Mouse (Mus musculus) ES-E14 (cell line): Measurements from ENCODE around the gene Gps2. TPM values are rescaled to one million over a fixed set of nuclear protein-coding genes. Genes with fewer than 3 reads are reported as not detected.

Source experiments
- DNase-seq: peaks from one replicate; pipeline ENCODE4 v3.0.0-alpha.2; 2013; ENCODE audit warnings: low read depth, low spot score
- H3K27ac ChIP-seq: 2 replicates; pipeline ENCODE4 v1.5.1; 2012; ENCODE audit warnings: low read depth, mild to moderate bottlenecking, low read length, moderate library complexity, mixed read lengths; ENCODE audit not compliant: poor library complexity, insufficient read depth, severe bottlenecking
- H3K36me3 ChIP-seq: 2 replicates; pipeline ENCODE4 v1.6.1; 2012; ENCODE audit warnings: mild to moderate bottlenecking, low read length, moderate library complexity, mixed read lengths; ENCODE audit not compliant: control insufficient read depth, poor library complexity, insufficient read depth, severe bottlenecking
- H3K4me1 ChIP-seq, 2 experiments: fragments of 150-350 bp in 1 of 2; sonication (generic) in 1 of 2; 2 replicates each; pipeline ENCODE4 v1.6.1; 2012; ENCODE audit warnings: low read length in 2 of 2, mild to moderate bottlenecking in 1 of 2, mixed read lengths in 1 of 2; ENCODE audit not compliant: control insufficient read depth in 2 of 2, insufficient read depth in 2 of 2, poor library complexity in 1 of 2
- H3K4me3 ChIP-seq, 2 experiments: fragments of 150-350 bp in 1 of 2; sonication (generic) in 1 of 2; 2 replicates each; pipeline ENCODE4 v1.5.1; 2012; ENCODE audit warnings: low read length in 2 of 2, low read depth in 1 of 2, mild to moderate bottlenecking in 1 of 2, mixed read lengths in 1 of 2; ENCODE audit not compliant: insufficient read depth in 1 of 2, poor library complexity in 1 of 2, severe bottlenecking in 1 of 2
- H3K9ac ChIP-seq: 2 replicates; pipeline ENCODE4 v1.6.1; 2012; ENCODE audit warnings: low read depth, mild to moderate bottlenecking, low read length, mixed read lengths; ENCODE audit not compliant: poor library complexity, insufficient read depth, severe bottlenecking
- H3K9me3 ChIP-seq: fragments of 150-350 bp; sonication (generic); 2 replicates; pipeline ENCODE4 v1.6.1; 2012; ENCODE audit warnings: low read depth, mild to moderate bottlenecking, low read length; ENCODE audit not compliant: control insufficient read depth, insufficient read depth
- CHD2 ChIP-seq: IDR thresholded peaks from 2 replicates; pipeline ENCODE4 v1.6.1; 2014; ENCODE audit warnings: mild to moderate bottlenecking, low read depth, low read length, inconsistent platforms
- HCFC1 ChIP-seq: IDR thresholded peaks from 2 replicates; pipeline ENCODE4 v1.6.1; 2012; ENCODE audit warnings: low read length, inconsistent platforms, borderline replicate concordance; ENCODE audit not compliant: insufficient read depth
- MAFK ChIP-seq: IDR thresholded peaks from 2 replicates; pipeline ENCODE4 v1.6.1; 2014; ENCODE audit warnings: mild to moderate bottlenecking, low read depth, low read length, inconsistent platforms; ENCODE audit not compliant: insufficient read depth
- ZC3H11A ChIP-seq: IDR thresholded peaks from 2 replicates; pipeline ENCODE4 v1.6.1; 2012; ENCODE audit warnings: low read depth, mild to moderate bottlenecking, inconsistent platforms, low read length, borderline replicate concordance
- ZNF384 ChIP-seq: IDR thresholded peaks from 2 replicates; pipeline ENCODE4 v1.6.1; 2012; ENCODE audit warnings: low read depth, low read length, inconsistent platforms
- in situ Hi-C, 2 experiments: fragments of 600-800 bp; cut with MboI; formaldehyde crosslinking; loops; one replicate each; pipeline ENCODE4 v1.15.1; 2025; ENCODE audit warnings: low sequenced_read_pairs in 2 of 2, inconsistent platforms in 1 of 2; ENCODE audit not compliant: unreplicated experiment in 2 of 2
- total RNA-seq: library from RNA; depleted of rRNA; stranded (reverse); fragments of 300-350 nt; gene quantifications from 2 replicates; pipeline ENCODE4 v1.2.3, GENCODE M21; 2012

The Gps2 gene
- total RNA-seq, 1 experiment = 15.5 TPM

- Histone ChIP-seq H3K4me3 (no peak overlapping the region), H3K4me1 (peaks cover 2 to 10% of the 10 kb centered on the region in 2 experiments; a peak in 1 of 4 replicates), H3K9me3 (no peaks in the 10 kb centered on the region), H3K27ac (no peak overlapping the region), H3K36me3 (peaks cover 5% of the 10 kb centered on the region; the same call in 1 of the 2 replicates), H3K9ac (no peak overlapping the region)
- no peak for TF ChIP-seq MAFK
- TF ChIP-seq ZC3H11A = no peak
- no peak for TF ChIP-seq CHD2
- no peak for TF ChIP-seq HCFC1
- TF ChIP-seq ZNF384 = no peak
- in situ Hi-C loops = no loop called here
- peak; percentile 55 for DNase-seq
Measured at GRCm38 (mm10) chr11:69886907-69887635, 26.6 kb upstream of the Gps2 start.

DNA sequence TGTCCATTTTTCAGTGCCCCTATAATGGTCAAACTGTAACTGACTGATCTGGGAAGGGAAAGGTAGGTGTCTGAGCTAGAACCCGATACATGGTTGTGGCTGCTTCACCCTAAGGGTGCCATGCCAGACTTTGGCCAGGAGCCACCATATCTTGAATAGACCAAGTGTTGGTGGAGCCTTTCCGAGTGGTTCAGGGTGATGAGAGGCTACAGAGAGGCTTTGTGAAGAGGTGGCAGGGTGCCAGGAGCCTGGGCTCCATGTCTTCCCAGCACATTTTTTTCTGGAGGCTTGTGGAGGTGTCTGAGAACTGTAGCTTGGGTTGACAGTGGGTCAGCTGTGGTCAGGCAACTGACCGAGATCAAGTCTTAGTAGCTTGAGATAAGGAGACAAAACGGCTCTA is 22.2 kb upstream of the Gps2 start:
- TF ChIP-seq CHD2 (no peak), ZC3H11A (no peak)
- peaks cover 10 to 20% of the 10 kb centered on the region in 2 experiments; a peak in 3 of 4 replicates for H3K4me1 ChIP-seq
- in situ Hi-C loops = no loop called here
- no peak overlapping the region for H3K9ac ChIP-seq
- no peak for DNase-seq
- H3K36me3 ChIP-seq = no peaks in the 10 kb centered on the region
- H3K4me3 ChIP-seq = no peak overlapping the region
- H3K9me3 ChIP-seq = no peaks in the 10 kb centered on the region
- H3K27ac ChIP-seq = no peak overlapping the region

DNA sequence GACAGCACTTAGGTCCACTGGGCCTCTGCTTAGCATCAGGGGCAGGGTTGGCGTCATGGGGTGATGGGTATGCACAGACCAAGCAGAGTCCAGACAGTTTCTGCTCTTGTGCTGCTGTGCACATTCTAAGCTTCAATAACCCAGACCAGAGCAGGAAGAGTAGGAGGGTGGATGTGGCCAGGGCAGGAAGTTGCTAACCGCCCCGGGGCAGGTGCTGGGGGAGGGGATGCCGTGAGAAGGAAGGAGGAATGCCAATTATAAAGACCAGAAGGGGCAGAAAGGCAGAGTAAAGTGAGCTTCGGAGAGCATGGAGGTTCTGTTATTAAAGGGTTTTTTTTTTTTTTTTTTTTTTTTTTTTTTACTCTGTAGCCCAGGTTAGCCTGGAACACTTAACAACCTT is 19.0 kb upstream of the Gps2 start:
- DNase-seq = no peak
- Histone ChIP-seq H3K4me3 (peak overlapping the region in 1 of 2 experiments; percentile 55; a peak in 2 of 4 replicates), H3K27ac (peak overlapping the region; percentile 77; the same call in 1 of the 2 replicates), H3K36me3 (no peaks in the 10 kb centered on the region), H3K9ac (peak overlapping the region; percentile 44; the same call in 1 of the 2 replicates), H3K9me3 (no peaks in the 10 kb centered on the region), H3K4me1 (peaks cover 10 to 34% of the 10 kb centered on the region in 2 experiments; a peak in 3 of 4 replicates)
- TF ChIP-seq HCFC1 = no peak
- 0 out of 2 replicates have a peak, but pooled peaks have one; percentile 28 for TF ChIP-seq ZNF384
- TF ChIP-seq ZC3H11A = no peak
- in situ Hi-C loops = no loop called here

- TF ChIP-seq ZC3H11A (no peak), HCFC1 (no peak), MAFK (no peak), CHD2 (no peak), ZNF384 (no peak)
- in situ Hi-C loops = no loop called here
- peak within 1 kb of the TSS in 1 of 2 experiments; percentile 55; a peak in 2 of 4 replicates for H3K4me3 ChIP-seq
- H3K4me1 ChIP-seq = peaks cover 10 to 35% of the 10 kb centered on the region in 2 experiments; a peak in 3 of 4 replicates
- no peaks in the 10 kb centered on the region for H3K9me3 ChIP-seq
- DNase-seq = no peak
- H3K27ac ChIP-seq = peak within 1 kb of the TSS; percentile 77; the same call in 1 of the 2 replicates
- peak within 1 kb of the TSS; percentile 67 for H3K9ac ChIP-seq
- no peaks in the 10 kb centered on the region for H3K36me3 ChIP-seq
Measured at GRCm38 (mm10) chr11:69895291-69895690, 18.4 kb upstream of the Gps2 start, which contains the start of gene Acap1. TSS of gene Acap1 (minus strand) at chr11:69895539.
